Mouse (Mus musculus) liver, adult 2 months (tissue): Measurements from ENCODE around the gene Hdac7.

Source experiments
- CTCF ChIP-seq: fragments of 200-500 bp; IDR thresholded peaks from 2 replicates; pipeline ENCODE4 v1.5.1; 2011; ENCODE audit warnings: low read depth, low read length, control low read depth
- POLR2A ChIP-seq: fragments of 200-500 bp; IDR thresholded peaks from 2 replicates; pipeline ENCODE4 v1.6.1; 2011; ENCODE audit warnings: low read length, control low read depth; ENCODE audit not compliant: insufficient read depth; ENCODE audit errors: extremely low read depth

DNA sequence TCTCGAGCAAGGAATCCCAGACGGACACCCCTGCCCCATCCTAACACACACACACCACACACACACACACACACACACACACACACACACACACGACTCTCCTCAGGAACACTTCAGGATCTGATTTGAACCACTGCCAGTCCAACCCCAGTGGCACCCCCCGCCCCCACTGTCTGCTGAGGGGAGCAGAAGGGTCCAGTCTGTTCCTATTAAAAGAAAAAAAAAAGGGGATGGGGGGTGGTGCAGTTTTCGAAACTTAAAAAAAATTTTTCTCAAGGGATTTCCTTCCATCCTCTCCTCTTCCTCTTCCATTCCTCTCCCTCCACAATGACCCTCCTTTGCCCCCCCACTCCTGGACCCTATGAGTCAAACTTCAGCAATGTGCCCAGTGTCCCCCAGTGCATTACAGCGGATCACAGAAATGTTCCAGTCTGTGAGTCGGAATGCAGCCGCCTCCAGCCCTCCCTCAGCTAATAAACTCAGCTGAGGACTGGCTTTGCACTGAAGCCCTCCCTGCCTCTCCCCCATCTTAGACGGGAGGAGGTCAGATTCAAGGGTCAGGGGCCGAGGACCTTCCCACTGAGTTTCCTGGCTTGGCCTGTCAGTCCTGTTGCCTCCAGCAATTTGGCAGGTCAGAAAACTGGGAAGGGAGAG, 12.2 kb downstream of the Hdac7 start:
- TF ChIP-seq POLR2A (no peak), CTCF (no peak)
